Mouse (Mus musculus) kidney, embryonic 16.5 days (tissue): Measurements from ENCODE around the gene Edaradd. TPM values are rescaled to one million over a fixed set of nuclear protein-coding genes. Genes with fewer than 3 reads are reported as not detected.

ENCODE experiments used
- ATAC-seq: fragments of 200-750 bp; cut with Nextera tagmentation; 2 replicates; pipeline ENCODE4 v1.8.0; 2017; ENCODE audit warnings: moderate TSS enrichment; ENCODE audit not compliant: low FRiP score, low TSS enrichment
- H3K27ac ChIP-seq: fragments of 300-500 bp; sonication (generic); 2 replicates; pipeline ENCODE4 v1.5.1; 2014; ENCODE audit warnings: low read length
- H3K27me3 ChIP-seq: fragments of 300-500 bp; sonication (generic); 2 replicates; pipeline ENCODE4 v1.6.1; 2014; ENCODE audit warnings: low read length, control low read depth, mixed read lengths; ENCODE audit not compliant: insufficient read depth
- H3K36me3 ChIP-seq: fragments of 300-500 bp; sonication (generic); 2 replicates; pipeline ENCODE4 v1.6.1; 2014; ENCODE audit warnings: low read length, control low read depth, mixed read lengths; ENCODE audit not compliant: insufficient read depth
- H3K4me1 ChIP-seq: fragments of 300-500 bp; sonication (generic); 2 replicates; pipeline ENCODE4 v1.6.1; 2014; ENCODE audit warnings: low read length, control low read depth, mixed read lengths; ENCODE audit not compliant: insufficient read depth
- H3K4me2 ChIP-seq: fragments of 300-500 bp; sonication (generic); replicated peaks from 2 replicates; pipeline ENCODE4 v1.6.1; 2014; ENCODE audit warnings: low read depth, low read length
- H3K4me3 ChIP-seq: fragments of 300-500 bp; sonication (generic); 2 replicates; pipeline ENCODE4 v1.5.1; 2014; ENCODE audit warnings: mild to moderate bottlenecking, low read length
- H3K9ac ChIP-seq: fragments of 300-500 bp; sonication (generic); replicated peaks from 2 replicates; pipeline ENCODE4 v1.6.1; 2014; ENCODE audit warnings: low read length
- H3K9me3 ChIP-seq: fragments of 300-500 bp; sonication (generic); 2 replicates; pipeline ENCODE4 v1.6.1; 2016; ENCODE audit warnings: low read length, control low read depth
- WGBS: fragments of 180-500 bp; shearing (Covaris S2); extraction: QIAGEN DNeasy Blood & Tissue Kit; methylation state at CpG from one replicate; pipeline ENCODE4 v1.1.7; 2014; 5-methylcytosine and 5-hydroxymethylcytosine counted together
- polyA plus RNA-seq: library from polyadenylated mRNA; unstranded; fragments of >200 nt; fragmentation: Nextera tagmentation; extraction: Ambion mirVana; gene quantifications from 2 replicates; pipeline ENCODE4 v1.2.1, GENCODE M21; 2015

Edaradd gene
- polyA plus RNA-seq, 1 experiment from 2014 or later: 2.6 TPM

DNA sequence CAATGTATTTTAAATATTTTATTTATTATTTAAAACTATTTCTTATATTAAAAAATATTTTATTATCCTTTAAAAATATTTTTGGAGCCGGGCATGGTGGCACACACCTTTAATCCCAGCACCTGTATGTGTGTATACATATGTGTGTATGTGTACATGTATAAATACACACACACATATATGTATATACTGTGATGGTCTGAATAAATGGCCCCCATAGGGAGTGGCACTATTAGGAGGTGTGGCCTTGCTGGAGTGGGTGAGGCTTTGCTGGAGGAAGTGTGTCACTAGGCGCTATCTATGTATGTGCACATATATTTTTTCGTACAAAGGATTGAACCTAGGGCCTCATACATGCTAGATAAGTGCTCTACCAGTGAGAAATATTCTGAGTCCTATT is 27.7 kb downstream of the Edaradd start:
- no peaks in the 10 kb centered on the region for H3K9me3 ChIP-seq
- 85% methylated on average over 3 of the region's 3 CpGs for WGBS
- no peak overlapping the region for H3K9ac ChIP-seq
- no peaks in the 10 kb centered on the region for H3K36me3 ChIP-seq
- no peak; the same call in 1 of the 2 replicates for ATAC-seq
- no peaks in the 10 kb centered on the region for H3K4me1 ChIP-seq
- no peak overlapping the region for H3K27ac ChIP-seq
- no peaks in the 10 kb centered on the region for H3K27me3 ChIP-seq
- H3K4me2 ChIP-seq: no peak overlapping the region
- H3K4me3 ChIP-seq: no peak overlapping the region

DNA sequence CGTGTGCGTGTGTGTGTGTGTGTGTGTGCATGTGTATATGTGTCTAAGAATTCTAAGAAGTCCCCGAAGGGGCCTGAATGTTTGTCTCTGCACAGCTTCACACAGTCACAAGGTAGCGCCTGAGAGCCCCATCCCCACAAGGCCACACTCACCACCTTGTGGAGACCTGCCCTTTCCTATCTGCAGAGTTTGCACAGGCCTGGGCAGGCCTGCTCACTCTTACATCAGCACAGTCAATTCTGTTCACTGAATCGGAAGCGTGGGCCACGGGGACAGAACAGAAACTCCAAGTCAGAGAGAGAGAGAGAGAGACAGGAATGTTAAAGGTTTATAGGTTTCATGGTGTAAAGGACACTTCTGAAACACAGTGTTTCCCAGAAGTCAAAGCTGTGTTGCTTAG is 34.6 kb downstream of the Edaradd start:
- Histone ChIP-seq H3K4me3 (no peak overlapping the region), H3K4me2 (no peak overlapping the region), H3K27me3 (no peaks in the 10 kb centered on the region), H3K36me3 (no peaks in the 10 kb centered on the region), H3K27ac (no peak overlapping the region), H3K9me3 (no peaks in the 10 kb centered on the region), H3K9ac (no peak overlapping the region), H3K4me1 (no peaks in the 10 kb centered on the region)
- ATAC-seq: peak; percentile 49; the same call in 1 of the 2 replicates
- WGBS: 65% methylated on average over 7 of the region's 7 CpGs

DNA sequence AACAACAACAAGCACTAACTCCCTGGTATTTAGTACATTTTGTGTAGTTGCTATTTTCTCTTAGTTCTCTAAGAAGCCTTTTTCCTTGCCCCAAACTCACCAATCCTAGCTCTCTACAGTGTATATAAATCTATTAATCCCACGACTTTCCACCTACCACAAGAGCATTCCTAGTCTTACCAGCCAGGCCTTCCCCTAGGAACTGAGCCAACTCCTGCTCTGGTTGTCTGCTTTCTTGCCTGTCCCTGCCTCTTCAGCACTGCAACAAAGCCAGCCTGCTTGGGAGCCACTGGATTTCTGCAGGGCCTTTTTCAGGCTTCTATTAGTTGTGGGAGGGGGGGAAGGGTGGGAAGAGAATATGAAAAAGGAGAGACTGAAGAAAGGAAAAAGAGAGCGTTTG is 35.0 kb downstream of the Edaradd start:
- H3K27me3 ChIP-seq: no peaks in the 10 kb centered on the region
- no peaks in the 10 kb centered on the region for H3K4me1 ChIP-seq
- no peaks in the 10 kb centered on the region for H3K36me3 ChIP-seq
- no peak overlapping the region for H3K27ac ChIP-seq
- no peak overlapping the region for H3K4me3 ChIP-seq
- WGBS: 75% methylated on average over 2 of the region's 2 CpGs
- no peak overlapping the region for H3K9ac ChIP-seq
- H3K4me2 ChIP-seq: no peak overlapping the region
- no peak for ATAC-seq
- H3K9me3 ChIP-seq: no peaks in the 10 kb centered on the region

DNA sequence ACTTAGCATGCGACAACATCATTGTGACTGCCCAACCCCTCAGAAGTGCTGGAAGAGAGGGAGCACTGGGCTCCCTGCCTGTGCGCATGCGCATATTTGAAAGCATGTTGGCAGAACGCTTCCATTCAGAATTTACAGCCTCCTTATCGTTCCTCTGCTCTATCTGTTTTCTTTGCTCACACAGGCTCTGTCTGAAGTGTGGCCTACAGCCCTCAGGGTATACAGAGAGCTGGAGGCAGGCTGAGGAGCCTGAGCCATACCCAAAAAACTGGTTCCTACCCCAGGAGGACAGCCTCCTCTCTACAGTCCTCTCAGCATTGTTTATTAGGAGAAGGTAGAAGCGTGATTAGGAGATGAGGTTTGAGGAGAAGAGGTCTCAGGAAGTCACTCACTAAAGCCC is 40.4 kb downstream of the Edaradd start:
- peaks cover 3% of the 10 kb centered on the region; the same call in 1 of the 2 replicates for H3K4me1 ChIP-seq
- H3K9me3 ChIP-seq: no peaks in the 10 kb centered on the region
- no peak for ATAC-seq
- no peaks in the 10 kb centered on the region for H3K27me3 ChIP-seq
- no peak overlapping the region for H3K27ac ChIP-seq
- no peaks in the 10 kb centered on the region for H3K36me3 ChIP-seq
- no peak overlapping the region for H3K9ac ChIP-seq
- H3K4me2 ChIP-seq: no peak overlapping the region
- H3K4me3 ChIP-seq: no peak overlapping the region
- WGBS: 52% methylated on average over 6 of the region's 6 CpGs

DNA sequence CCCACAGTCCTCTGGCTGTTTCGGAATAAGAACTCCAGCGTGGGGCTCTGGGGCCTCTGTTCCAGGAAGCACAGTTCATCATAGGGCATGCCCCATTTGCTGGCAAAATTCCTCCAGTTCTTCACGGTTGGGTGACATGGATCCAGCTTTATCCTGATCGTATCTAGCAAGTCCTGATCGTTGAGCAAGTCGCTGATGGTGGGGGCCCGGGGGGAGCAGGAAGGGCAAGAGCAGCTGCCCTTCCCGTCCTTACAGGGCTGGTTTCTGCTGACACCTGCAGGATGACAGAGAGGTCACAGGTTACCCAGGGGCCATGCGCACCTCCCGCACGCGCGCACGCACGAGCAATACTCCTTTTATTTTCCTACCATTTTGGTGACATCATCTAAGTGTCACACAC is 41.9 kb downstream of the Edaradd start:
- whole genome bisulfite sequencing: 46% methylated on average over 15 of the region's 15 CpGs
- H3K9me3 ChIP-seq: no peaks in the 10 kb centered on the region
- peak; percentile 71; the same call in 1 of the 2 replicates for ATAC-seq
- H3K36me3 ChIP-seq: no peaks in the 10 kb centered on the region
- H3K27me3 ChIP-seq: no peaks in the 10 kb centered on the region
- H3K4me2 ChIP-seq: 0 out of 2 replicates have a peak overlapping the region, but pooled peaks have one; percentile 4
- peaks cover 3% of the 10 kb centered on the region; the same call in 1 of the 2 replicates for H3K4me1 ChIP-seq
- no peak overlapping the region for H3K9ac ChIP-seq
- no peak overlapping the region for H3K4me3 ChIP-seq
- H3K27ac ChIP-seq: no peak overlapping the region

DNA sequence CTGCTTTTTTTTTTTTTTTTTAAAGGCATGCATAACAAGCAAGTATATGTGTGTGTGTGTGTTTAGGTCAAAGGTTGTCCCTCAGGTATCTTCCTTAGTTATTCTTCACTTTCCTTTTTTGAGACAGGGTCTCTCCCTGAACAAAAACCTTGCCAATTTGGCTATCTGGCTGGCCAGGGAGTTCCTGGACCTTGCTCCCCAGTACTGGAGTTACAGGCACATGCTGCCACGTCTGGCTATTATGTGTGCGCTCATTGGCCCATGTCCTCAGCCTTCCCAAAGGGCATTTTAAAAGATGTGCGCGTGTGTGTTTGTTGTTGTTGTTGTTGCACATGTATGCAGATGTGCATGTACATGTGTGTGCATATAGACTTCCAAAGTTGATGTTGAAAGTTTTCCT is 43.4 kb downstream of the Edaradd start:
- Histone ChIP-seq H3K4me1 (peaks cover 3% of the 10 kb centered on the region; the same call in 1 of the 2 replicates), H3K27ac (no peak overlapping the region), H3K36me3 (no peaks in the 10 kb centered on the region), H3K27me3 (no peaks in the 10 kb centered on the region), H3K4me2 (no peak overlapping the region), H3K9me3 (no peaks in the 10 kb centered on the region), H3K9ac (no peak overlapping the region), H3K4me3 (no peak overlapping the region)
- ATAC-seq: no peak
- 87% methylated on average over 4 of the region's 4 CpGs for WGBS

DNA sequence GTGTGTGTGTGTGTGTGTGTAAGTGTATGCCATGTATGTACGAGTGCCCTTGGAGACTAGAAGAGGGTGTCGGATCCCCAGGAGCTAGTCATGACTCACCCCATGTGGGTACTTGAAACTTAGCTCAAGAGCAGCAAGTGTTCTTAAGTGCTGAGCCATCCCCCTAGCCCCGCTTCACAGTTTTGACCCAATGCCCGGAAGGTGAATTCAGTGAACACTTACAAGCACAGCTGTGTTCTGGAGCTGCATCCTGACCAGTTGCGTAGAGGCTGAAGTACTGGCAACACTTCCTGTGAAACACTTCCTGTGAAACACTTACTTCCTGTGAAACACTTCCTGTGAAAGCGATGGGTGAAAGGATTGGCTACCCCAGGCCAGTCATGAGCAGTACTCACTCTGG is 45.0 kb downstream of the Edaradd start:
- Histone ChIP-seq H3K9me3 (no peaks in the 10 kb centered on the region), H3K4me1 (peaks cover 3% of the 10 kb centered on the region; the same call in 1 of the 2 replicates), H3K36me3 (no peaks in the 10 kb centered on the region), H3K4me2 (no peak overlapping the region), H3K27ac (no peak overlapping the region), H3K4me3 (no peak overlapping the region), H3K27me3 (no peaks in the 10 kb centered on the region), H3K9ac (no peak overlapping the region)
- no peak for ATAC-seq
- WGBS: 87% methylated on average over 6 of the region's 6 CpGs

DNA sequence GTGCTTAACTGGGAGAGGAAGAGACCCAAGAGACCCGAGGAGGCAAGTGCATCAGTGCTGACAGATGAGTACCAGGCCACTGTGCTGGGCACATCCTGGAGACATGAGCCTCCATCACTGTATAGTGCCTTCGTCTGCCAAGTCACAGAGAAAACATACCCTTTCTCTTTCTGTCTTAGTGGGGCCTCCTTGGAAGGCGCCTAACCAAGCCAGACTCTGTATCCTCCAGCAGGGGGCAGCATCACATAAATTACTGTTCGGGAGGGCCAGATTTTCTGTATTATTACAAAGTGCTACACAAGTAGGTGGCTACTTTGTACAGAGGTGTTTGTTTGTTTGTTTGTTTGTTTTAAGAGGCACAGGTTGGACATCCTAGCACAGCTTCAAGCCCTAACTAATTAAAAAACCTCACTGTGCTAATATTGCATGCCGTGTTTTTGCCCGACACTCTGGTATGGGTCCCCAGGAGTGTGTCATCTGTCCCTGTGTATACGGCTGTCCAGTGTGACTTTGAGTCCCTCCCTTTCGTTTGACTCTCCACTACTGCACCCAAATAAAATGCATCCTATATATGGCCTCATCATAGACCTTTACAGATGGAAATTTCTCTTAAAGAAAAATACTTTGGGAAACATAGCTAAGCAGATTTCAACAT is 46.4 kb downstream of the Edaradd start:
- peak; percentile 39; the same call in 1 of the 2 replicates for ATAC-seq
- WGBS: 37% methylated on average over 8 of the region's 8 CpGs

DNA sequence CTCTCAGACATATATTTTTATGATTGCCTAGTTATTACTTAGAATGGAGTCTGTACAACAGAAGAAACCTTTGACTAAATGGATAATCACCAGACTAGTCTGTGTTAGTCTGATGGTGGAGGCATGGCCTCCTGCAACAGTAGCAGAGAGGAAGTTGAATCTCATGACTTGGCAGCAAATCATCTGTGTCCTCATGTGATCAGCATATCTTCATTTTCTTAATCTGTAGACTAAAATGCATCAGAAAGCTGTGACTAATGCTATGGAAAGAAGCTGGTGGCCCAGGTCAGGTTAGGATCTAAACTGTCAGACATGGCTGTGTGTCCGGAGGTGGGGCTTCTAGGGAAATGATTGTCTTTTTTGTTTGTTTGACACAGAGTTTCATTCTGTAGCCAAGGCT is 51.8 kb downstream of the Edaradd start:
- Histone ChIP-seq H3K4me2 (no peak overlapping the region), H3K36me3 (no peaks in the 10 kb centered on the region), H3K4me1 (no peaks in the 10 kb centered on the region), H3K9ac (no peak overlapping the region), H3K27me3 (no peaks in the 10 kb centered on the region), H3K9me3 (no peaks in the 10 kb centered on the region), H3K4me3 (no peak overlapping the region), H3K27ac (no peak overlapping the region)
- no peak for ATAC-seq
- 71% methylated on average over 1 of the region's 1 CpGs for WGBS

More for the DNA sequence above, 46.4 kb downstream of the Edaradd start:
- Histone ChIP-seq H3K27ac (no peak overlapping the region), H3K9ac (no peak overlapping the region), H3K9me3 (no peaks in the 10 kb centered on the region), H3K4me3 (no peak overlapping the region), H3K4me1 (peaks cover 3% of the 10 kb centered on the region; the same call in 1 of the 2 replicates), H3K36me3 (no peaks in the 10 kb centered on the region), H3K4me2 (no peak overlapping the region), H3K27me3 (no peaks in the 10 kb centered on the region)

DNA sequence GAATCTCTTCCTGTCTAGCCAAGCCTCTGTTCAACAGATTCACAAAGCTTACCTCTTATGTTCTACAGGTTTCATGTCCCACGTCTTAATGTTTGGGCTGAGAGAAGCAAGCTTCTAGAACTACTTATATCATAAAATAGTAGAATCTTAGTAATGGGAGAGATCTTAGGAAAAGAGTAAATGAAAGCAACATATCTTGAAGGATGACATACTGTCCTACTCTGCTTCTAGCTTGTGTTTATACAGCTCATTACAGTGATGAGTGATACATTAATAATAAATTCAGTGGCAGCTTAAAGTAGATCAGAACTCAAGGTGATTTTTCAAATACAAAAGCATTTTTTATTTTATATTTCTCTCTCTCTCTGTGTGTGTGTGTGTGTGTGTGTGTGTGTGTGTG is 55.4 kb downstream of the Edaradd start, which contains the start of gene Lgals8:
TSS of gene Lgals8 (minus strand) at position 101 of the 400 bp plus-strand sequence.
- ATAC-seq: no peak
- 83% methylated on average over 1 of the region's 1 CpGs for WGBS
- Histone ChIP-seq H3K4me3 (no peak within 1 kb of the TSS), H3K27me3 (no peaks in the 10 kb centered on the region), H3K4me1 (peaks cover 2% of the 10 kb centered on the region; the same call in 1 of the 2 replicates), H3K9me3 (no peaks in the 10 kb centered on the region), H3K36me3 (no peaks in the 10 kb centered on the region), H3K4me2 (no peak within 1 kb of the TSS), H3K9ac (no peak within 1 kb of the TSS), H3K27ac (no peak within 1 kb of the TSS)
